Mouse (Mus musculus): Measurements from ENCODE around the gene Myo5c.
A peak's percentile ranks its signal among the peaks of the same experiment; 100 is the strongest.

Myo5c gene

GRCm38 (mm10) chr9:75231841-75232746 lies at the start of gene Myo5c:
Gene Myo5c, plus strand, starts transcription at chr9:75232020.
- DNase-seq, result peak; percentile 73

GRCm38 (mm10) chr9:75187646-75188260 lies 44.1 kb upstream of the Myo5c start:
- DNase-seq, result no peak

GRCm38 (mm10) chr9:75193858-75194257 lies 38.0 kb upstream of the Myo5c start:
- DNase-seq, result no peak

DNA sequence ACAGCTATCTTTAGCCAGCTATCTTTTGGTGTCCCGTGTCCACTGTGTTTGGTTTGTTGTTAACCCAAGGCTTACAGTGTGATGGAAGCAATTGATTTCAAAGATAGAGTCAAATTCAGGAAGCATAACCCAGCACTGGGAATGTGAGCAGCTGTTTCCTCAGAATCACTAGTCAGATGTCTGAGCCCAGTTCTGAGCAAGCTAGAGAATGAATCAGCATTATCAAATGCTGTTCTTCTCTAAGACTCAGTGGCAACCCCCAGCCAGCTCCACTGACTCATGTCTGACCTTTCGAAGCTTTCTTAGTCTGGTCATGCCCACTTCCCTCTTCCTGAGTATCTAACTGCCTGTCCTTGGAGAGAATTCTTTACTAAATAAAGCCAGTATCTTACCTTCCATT lies 35.5 kb upstream of the Myo5c start:
- DNase-seq, result no peak

- peak; percentile 10 for DNase-seq
Observed at GRCm38 (mm10) chr9:75197297-75197696, 34.5 kb upstream of the Myo5c start.

DNA sequence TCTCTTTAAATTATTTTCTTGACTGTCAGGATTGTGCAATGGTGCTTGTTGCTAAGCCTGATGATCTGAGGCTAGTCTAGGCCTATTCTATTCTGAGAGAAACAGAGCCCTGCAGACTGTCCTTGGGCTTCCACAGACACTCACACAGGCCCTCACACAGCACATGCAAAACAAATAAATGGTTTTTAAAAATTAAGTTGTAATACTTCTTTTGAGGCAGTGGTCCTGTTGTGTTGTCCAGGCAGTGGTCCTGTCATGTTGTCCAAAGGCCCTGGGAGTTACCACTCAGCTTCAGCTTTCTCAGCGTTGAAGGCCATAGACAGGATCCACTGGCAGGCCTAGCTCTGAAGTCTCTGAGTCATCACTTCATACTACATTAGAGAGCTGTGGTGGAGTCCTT lies 30.3 kb upstream of the Myo5c start:
- DNase-seq, result no peak

- no peak for DNase-seq
Observed at GRCm38 (mm10) chr9:75202036-75202435, 29.8 kb upstream of the Myo5c start.

- DNase-seq, result no peak
Observed at GRCm38 (mm10) chr9:75209246-75209645, 22.6 kb upstream of the Myo5c start.

DNA sequence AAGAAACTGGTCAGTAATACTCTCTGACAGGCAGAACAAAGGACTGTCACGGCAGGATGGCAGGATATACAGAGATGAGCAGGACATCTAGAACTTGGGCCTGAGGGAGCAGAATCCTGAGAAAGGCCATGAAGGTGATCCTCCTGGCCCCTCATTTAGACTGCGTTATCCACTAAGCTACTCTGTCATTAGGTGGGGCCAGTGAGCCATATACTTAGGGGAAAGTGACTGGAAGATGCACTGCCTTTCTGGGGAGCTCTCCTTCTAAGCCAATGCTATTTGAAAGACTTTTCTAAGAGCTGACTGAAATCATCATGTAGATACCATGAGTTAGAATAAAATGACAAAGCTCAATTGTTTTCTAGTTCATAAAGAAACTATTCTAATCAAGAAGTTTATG lies 21.6 kb upstream of the Myo5c start:
- peak; percentile 25 for DNase-seq

DNA sequence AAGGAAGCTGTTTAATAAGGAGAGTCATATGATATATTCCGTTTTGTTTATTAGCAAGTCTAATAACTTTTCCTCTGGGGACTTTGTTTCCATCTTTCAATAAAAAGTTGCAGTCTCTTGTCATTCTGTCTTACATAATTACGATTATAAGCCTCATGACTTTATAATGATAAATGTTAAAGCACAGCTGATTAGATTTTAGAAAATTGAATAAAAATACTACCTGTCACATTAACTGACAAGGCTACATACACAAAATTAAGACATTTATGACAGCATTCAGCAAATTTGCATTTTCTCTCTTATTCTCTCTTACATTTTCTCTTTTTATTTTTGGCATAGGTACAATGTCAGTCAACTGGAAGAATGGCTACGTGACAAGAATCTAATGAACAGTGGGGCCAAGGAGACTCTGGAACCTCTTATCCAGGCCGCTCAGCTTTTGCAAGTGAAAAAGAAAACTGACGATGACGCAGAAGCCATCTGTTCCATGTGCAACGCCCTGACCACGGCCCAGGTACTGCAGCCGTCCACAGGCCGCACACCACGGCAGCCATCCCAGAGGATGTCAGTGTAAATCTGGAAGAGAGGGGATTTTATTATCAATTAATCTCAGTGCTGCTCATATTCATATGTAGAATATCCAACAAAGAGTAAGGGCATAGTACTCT lies 16.9 kb upstream of the Myo5c start:
- DNase-seq, result no peak

DNA sequence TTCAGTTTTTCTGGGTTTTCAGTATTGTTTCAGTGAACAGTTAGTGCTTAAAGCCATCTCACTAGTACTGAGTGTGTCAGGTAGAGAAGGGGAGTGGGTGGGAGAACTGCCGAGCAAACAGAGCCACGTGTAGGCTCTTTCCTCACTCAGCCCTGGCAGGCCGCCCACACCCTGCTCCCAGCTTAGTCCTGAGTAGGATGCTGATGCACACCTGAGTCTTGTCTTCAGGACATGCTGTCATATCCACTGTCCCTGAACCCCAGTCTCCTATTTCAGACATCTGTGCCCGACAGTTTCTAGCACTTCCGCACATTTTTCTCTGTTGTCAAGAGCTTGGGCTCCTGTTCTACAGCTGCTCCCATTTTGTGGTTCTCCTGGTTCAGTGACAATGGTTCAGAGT lies 11.9 kb upstream of the Myo5c start:
- DNase-seq, result no peak

DNA sequence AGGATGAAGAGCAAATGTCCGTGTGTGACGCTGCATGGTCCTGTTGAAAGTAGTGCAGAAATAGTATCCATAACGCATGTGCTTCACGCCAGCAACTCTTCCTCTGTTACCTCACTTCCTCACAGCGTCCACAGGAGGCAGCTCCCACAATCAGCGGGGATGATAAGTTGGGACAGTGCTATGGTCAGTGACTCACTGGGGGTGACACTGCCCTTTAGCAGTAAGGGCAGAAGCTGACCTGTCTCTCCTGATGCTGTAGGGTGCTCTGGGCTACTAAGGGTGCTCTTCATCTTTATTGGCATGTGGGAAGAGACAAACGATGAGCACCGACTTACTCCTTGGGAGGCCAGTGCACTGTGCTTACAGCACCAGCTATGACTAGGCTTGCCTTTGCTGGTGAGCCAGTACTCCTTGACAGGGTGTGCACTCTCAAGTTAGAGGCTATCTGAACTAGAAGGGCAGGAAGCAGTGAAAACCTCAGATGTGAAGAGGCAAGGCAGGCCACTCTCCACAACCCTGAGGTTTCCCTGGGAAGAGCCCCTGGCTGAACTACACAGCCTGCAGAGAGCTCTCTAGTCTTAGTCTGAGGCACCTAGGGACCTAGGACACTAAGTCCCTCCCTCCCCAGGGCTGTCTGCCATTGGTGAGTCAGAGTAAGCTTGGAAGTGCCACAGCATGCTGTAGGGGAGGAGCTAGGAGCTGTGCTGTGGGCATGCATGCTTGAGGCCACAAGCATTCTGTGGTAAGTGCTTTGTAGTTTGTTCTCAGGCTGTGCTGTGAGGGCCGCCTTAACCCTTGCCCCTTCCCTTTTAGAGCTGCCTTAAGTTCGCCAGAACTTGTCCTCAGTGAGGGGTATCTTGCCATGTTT lies 10.2 kb upstream of the Myo5c start:
- peak; percentile 61 for DNase-seq

GRCm38 (mm10) chr9:75232860-75233259 lies 1.0 kb downstream of the Myo5c start:
- no peak for DNase-seq

DNA sequence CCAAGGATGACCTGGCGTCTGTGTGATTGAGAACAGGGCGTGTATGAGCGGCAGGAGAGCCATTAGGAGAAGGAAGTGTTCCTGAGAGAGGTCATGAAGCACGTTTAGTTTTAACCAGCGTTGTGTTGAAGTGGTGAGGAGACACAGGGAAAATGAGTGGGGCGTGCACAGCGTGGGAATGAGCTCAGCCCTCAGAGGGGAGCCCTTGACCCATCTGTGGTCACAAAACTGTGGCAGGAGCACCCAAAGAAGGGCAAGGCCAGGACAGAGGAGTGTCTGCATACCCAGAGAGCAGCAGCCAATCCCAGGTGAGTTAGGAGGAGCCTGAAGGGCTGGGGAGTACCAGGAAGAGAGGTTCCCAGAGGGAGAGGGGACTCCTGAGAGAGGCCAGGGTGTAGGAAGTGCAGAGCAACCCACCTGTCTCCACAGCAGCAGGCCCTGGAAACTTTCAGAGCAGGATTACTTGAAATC lies 2.5 kb downstream of the Myo5c start:
- peak; percentile 51 for DNase-seq

GRCm38 (mm10) chr9:75234983-75235627 lies 3.3 kb downstream of the Myo5c start:
- no peak for DNase-seq

DNA sequence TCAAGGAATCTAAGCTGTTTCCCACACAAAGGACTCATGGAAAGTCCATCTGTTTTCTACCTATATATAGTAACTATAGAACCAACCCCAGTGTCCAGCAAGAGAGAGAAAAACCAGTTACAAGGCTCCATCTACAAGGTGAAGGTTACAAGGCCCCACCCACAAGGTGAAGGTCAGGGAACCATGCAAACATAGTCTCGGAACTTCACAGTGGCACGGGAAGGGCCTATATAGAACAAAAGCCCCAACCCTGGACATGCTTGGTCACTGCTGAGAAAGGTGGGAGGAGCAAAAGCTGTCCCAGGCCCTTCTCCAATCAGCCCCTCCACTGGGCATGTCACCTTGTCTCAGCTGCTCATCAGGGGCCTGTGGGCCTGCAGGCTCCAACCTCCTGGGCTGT lies 3.9 kb downstream of the Myo5c start:
- DNase-seq, result no peak

GRCm38 (mm10) chr9:75236416-75237308 lies 4.8 kb downstream of the Myo5c start:
- peak; percentile 52 for DNase-seq

GRCm38 (mm10) chr9:75238179-75238578 lies 6.4 kb downstream of the Myo5c start:
- DNase-seq, result no peak

- DNase-seq, result no peak
Observed at GRCm38 (mm10) chr9:75243052-75243451, 11.2 kb downstream of the Myo5c start.

DNA sequence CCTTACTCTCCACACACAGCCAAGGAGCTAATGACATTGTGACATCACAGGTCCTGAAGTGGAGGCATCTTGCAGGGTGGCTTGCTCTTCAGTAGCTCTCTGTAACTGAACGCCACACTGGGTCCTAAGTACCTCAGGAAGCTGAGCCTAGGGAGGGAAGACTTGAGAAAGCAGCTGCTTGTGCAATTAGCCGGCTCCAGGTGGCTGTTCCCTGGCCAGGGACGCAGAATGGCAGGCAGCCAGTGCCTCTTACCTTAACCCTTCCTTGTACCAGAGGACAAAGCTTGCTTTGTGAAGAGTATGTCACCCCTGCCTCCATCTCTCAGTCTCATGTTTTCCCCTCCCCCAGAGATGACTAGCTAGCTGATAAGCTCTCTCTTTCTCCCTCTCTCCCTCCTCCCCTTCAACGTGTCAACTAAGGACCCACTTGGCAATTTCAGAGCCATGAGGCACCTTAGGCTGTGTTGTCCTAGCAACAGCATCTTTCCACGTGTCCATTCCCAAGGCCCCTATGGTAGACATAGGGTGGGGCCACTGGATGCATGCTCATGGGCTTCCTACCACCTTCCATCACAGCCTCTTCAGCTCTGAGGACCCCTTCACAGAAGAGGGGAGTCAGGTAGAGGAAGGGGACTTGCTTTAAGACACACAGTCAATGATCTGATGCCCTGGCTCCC lies 12.0 kb downstream of the Myo5c start:
- DNase-seq, result peak; percentile 71
